16 mouse cellular contexts compared by ENCODE assay signal in the genomic region with DNA sequence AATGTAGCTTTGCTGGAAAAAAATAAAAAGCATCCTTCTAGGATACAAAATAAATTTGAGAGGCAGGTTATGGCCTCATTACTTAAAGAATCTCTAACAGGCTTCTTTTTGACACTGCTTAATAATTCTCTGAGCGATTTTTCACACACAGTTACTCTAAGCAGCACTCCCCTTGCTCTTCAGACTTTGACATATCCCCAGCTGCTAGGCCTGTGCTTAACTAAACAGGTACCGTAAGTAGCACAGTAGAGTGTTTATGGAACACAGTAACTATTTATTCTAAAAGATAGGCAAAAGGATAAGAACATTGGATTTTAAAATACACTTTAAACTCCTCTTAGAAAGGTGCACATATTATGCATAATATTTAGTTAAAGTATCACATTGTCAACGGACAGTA.
"Had no signal": no experiment of that assay in that cellular context is flagged by ENCODE, and none has a peak within 500 bp of the region (broad histone marks: within the 10 kb centered on the region; RNA-seq: fewer than 3 reads in every experiment).

No protein-coding gene starts in this region.

- H3K4me2 ChIP-seq: liver, embryonic 15.5 days; lung, embryonic 15.5 days; midbrain, embryonic 11.5 days; midbrain, embryonic 13.5 days; midbrain, embryonic 15.5 days; neural tube, embryonic 12.5 days had no signal

- H3K4me3 ChIP-seq: liver, embryonic 15.5 days; lung, embryonic 15.5 days; megakaryocyte, embryonic 14.5 days; midbrain, embryonic 13.5 days; midbrain, embryonic 15.5 days; neural tube, embryonic 12.5 days had no signal

- DNase-seq: lung, adult 2 months; lung, postnatal 14 days; lung, postnatal 36 days; right cerebral cortex, postnatal 14 days; thymus, adult 2 months; thymus, postnatal 25 days; thymus, postnatal 4 days had no signal

- ATAC-seq: lung, postnatal 0 days; midbrain, embryonic 13.5 days; midbrain, embryonic 15.5 days had no signal

- H3K4me1 ChIP-seq: lung, embryonic 15.5 days; megakaryocyte, embryonic 14.5 days; midbrain, embryonic 13.5 days; midbrain, embryonic 15.5 days; neural tube, embryonic 12.5 days had no signal

- H3K9me3 ChIP-seq: liver, embryonic 15.5 days; lung, embryonic 15.5 days; megakaryocyte, embryonic 14.5 days; midbrain, embryonic 13.5 days; midbrain, embryonic 15.5 days; neural tube, embryonic 12.5 days had no signal

- H3K9ac ChIP-seq: liver, embryonic 15.5 days; lung, embryonic 15.5 days; midbrain, embryonic 13.5 days; midbrain, embryonic 15.5 days; neural tube, embryonic 12.5 days had no signal

- H3K27ac ChIP-seq: lung, embryonic 15.5 days; macrophage; midbrain, embryonic 13.5 days; midbrain, embryonic 15.5 days; neural tube, embryonic 12.5 days had no signal

- H3K36me3 ChIP-seq: liver, embryonic 15.5 days; lung, embryonic 15.5 days; midbrain, embryonic 13.5 days; midbrain, embryonic 15.5 days; neural tube, embryonic 12.5 days had no signal

- H3K27me3 ChIP-seq: liver, embryonic 15.5 days; lung, embryonic 15.5 days; megakaryocyte, embryonic 14.5 days; midbrain, embryonic 13.5 days; midbrain, embryonic 15.5 days; neural tube, embryonic 12.5 days had no signal
